Mouse (Mus musculus) myocyte (in vitro differentiated cells): ENCODE measurements around the gene Specc1l. TPM values are rescaled to one million over a fixed set of nuclear protein-coding genes. Genes with fewer than 3 reads are reported as not detected.

Experiments
- H3K27me3 ChIP-seq: one replicate; pipeline ENCODE4 v1.6.1; 2011; ENCODE audit not compliant: control insufficient read depth, insufficient read depth, insufficient read length
- H3K36me3 ChIP-seq: one replicate; pipeline ENCODE4 v1.6.1; 2011; ENCODE audit not compliant: control insufficient read depth, insufficient read depth
- H3K4me2 ChIP-seq: one replicate; pipeline ENCODE4 v1.6.1; 2011; ENCODE audit warnings: low read depth, control low read depth
- H3K4me3 ChIP-seq: one replicate; pipeline ENCODE4 v1.5.1; 2011; ENCODE audit warnings: mild to moderate bottlenecking, control low read depth, moderate library complexity
- H3K79me2 ChIP-seq: one replicate; pipeline ENCODE4 v1.6.1; 2011; ENCODE audit not compliant: control insufficient read depth, insufficient read depth
- H3ac ChIP-seq: one replicate; pipeline ENCODE4 v1.6.1; 2011; ENCODE audit not compliant: control insufficient read depth, insufficient read length
- CEBPB ChIP-seq: IDR thresholded peaks from 2 replicates; pipeline ENCODE4 v1.6.1; 2011; ENCODE audit warnings: mild to moderate bottlenecking, moderate library complexity; ENCODE audit not compliant: poor library complexity, insufficient read depth, severe bottlenecking
- E2F4 ChIP-seq: IDR thresholded peaks from one replicate; pipeline ENCODE4 v1.6.1; 2011; ENCODE audit warnings: mild to moderate bottlenecking, control low read depth, moderate library complexity; ENCODE audit not compliant: insufficient read depth
- MAX ChIP-seq: IDR thresholded peaks from one replicate; pipeline ENCODE4 v1.6.1; 2011; ENCODE audit warnings: low read depth, mild to moderate bottlenecking, control low read depth
- MYOD1 ChIP-seq, 3 experiments: IDR thresholded peaks; one replicate each; pipeline ENCODE4 v1.6.1; 2011; ENCODE audit warnings: control low read depth in 2 of 3, low read depth in 2 of 3, mild to moderate bottlenecking in 2 of 3, moderate library complexity in 1 of 3; ENCODE audit not compliant: insufficient read length in 2 of 3, control insufficient read depth in 1 of 3
- MYOG ChIP-seq, 3 experiments: IDR thresholded peaks; one replicate each; pipeline ENCODE4 v1.6.1; 2011; ENCODE audit warnings: control low read depth in 2 of 3, low read depth in 2 of 3, mild to moderate bottlenecking in 2 of 3; ENCODE audit not compliant: insufficient read length in 2 of 3, control insufficient read depth in 1 of 3, insufficient read depth in 1 of 3
- POLR2A ChIP-seq: IDR thresholded peaks from one replicate; pipeline ENCODE4 v1.6.1; 2011; ENCODE audit warnings: low read depth, mild to moderate bottlenecking, control low read depth, moderate library complexity; ENCODE audit not compliant: insufficient read length
- POLR2AphosphoS2 ChIP-seq: IDR thresholded peaks from one replicate; pipeline ENCODE4 v1.6.1; 2011; ENCODE audit warnings: low read depth, control low read depth; ENCODE audit not compliant: insufficient read length
- REST ChIP-seq: IDR thresholded peaks from one replicate; pipeline ENCODE4 v1.6.1; 2011; ENCODE audit warnings: mild to moderate bottlenecking, control low read depth, moderate library complexity; ENCODE audit not compliant: insufficient read depth, insufficient read length
- SRF ChIP-seq: IDR thresholded peaks from one replicate; pipeline ENCODE4 v1.6.1; 2011; ENCODE audit warnings: low read depth; ENCODE audit not compliant: control insufficient read depth, insufficient read length
- TCF12 ChIP-seq: IDR thresholded peaks from one replicate; pipeline ENCODE4 v1.6.1; 2011; ENCODE audit warnings: mild to moderate bottlenecking, control low read depth; ENCODE audit not compliant: poor library complexity, insufficient read depth, severe bottlenecking
- TCF3 ChIP-seq: IDR thresholded peaks from one replicate; pipeline ENCODE4 v1.6.1; 2011; ENCODE audit warnings: low read depth, control low read depth; ENCODE audit not compliant: insufficient read length
- USF1 ChIP-seq: IDR thresholded peaks from one replicate; pipeline ENCODE4 v1.6.1; 2011; ENCODE audit warnings: low read depth, mild to moderate bottlenecking, control low read depth, moderate library complexity
- polyA plus RNA-seq: library from polyadenylated mRNA; unstranded; fragments of >200 nt; fragmentation: generic; extraction: Trizol; gene quantifications from one replicate; pipeline ENCODE4 v1.2.1, GENCODE M21; 2012; ENCODE audit warnings: missing spikeins

Specc1l gene
- polyA plus RNA-seq, 1 experiment = 20.4 TPM

DNA sequence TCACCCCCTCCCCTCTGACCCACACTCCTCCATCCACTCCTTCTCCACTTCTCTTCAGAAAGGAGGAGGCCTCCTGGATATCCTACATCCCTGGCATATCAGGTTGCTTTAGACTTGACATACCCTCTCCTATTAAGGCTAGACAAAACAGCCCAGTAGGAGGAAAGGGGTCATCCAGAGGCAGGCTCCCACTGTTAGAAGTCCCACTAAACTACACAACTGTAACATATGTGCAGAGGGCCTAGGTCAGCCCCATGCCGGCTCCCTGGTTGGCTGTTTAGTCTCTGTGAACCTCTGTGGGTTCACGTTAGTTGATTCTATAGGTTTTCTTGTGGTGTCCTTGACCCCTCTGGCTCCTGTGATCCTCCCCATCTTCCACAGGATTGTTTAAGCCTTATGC, 23.9 kb downstream of the Specc1l start:
- TF ChIP-seq SRF = no peak
- TF ChIP-seq MYOD1 (IDR thresholded peaks at IDR 0.05; ENCODE audit: control insufficient read depth in 1 of 3, insufficient read length in 2 of 3, low read depth in 2 of 3) = no peak
- no peak for TF ChIP-seq CEBPB
- TF ChIP-seq MAX = no peak
- TF ChIP-seq REST = no peak
- no peak for TF ChIP-seq E2F4
- TF ChIP-seq USF1 = no peak
- TF ChIP-seq TCF12 = no peak
- no peak for TF ChIP-seq POLR2A
- no peak for TF ChIP-seq TCF3
- TF ChIP-seq MYOG (IDR thresholded peaks at IDR 0.05; ENCODE audit: control insufficient read depth in 1 of 3, insufficient read depth in 1 of 3, insufficient read length in 2 of 3, low read depth in 2 of 3) = no peak
- no peak for TF ChIP-seq POLR2AphosphoS2

DNA sequence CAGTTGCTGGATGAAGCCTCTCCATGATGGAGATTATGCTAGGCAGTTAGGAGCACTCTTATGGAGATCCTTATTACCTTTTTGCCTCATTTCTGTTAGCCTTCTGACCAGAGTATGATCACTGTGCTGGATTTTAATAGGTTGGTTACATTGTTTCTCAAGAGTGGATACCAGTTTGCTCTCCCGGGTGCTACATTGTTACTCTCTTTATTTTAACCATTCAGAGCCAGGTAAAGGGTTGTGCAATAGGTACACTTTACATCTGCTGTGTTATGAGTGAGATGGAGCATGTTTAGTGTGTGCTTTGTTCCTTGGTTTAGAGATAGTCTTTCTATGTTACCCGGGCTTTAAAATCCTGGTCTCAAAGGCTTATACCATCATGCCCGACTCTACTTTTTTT, 24.3 kb downstream of the Specc1l start:
- no peak overlapping the region for H3K4me2 ChIP-seq
- TF ChIP-seq TCF12 (no peak), E2F4 (no peak), USF1 (no peak), TCF3 (no peak), CEBPB (no peak), MYOG (IDR thresholded peaks at IDR 0.05; ENCODE audit: control insufficient read depth in 1 of 3, insufficient read depth in 1 of 3, insufficient read length in 2 of 3, low read depth in 2 of 3) (no peak), SRF (no peak), REST (no peak), MAX (no peak), POLR2A (no peak), MYOD1 (IDR thresholded peaks at IDR 0.05; ENCODE audit: control insufficient read depth in 1 of 3, insufficient read length in 2 of 3, low read depth in 2 of 3) (no peak), POLR2AphosphoS2 (no peak)
- H3ac ChIP-seq = no peak overlapping the region
- peaks cover 15% of the 10 kb centered on the region for H3K36me3 ChIP-seq
- H3K27me3 ChIP-seq = no peaks in the 10 kb centered on the region
- peaks cover 26% of the 10 kb centered on the region for H3K79me2 ChIP-seq
- no peak overlapping the region for H3K4me3 ChIP-seq

More for the DNA sequence above, 23.9 kb downstream of the Specc1l start:
- H3K4me2 ChIP-seq = no peak overlapping the region
- no peak overlapping the region for H3K4me3 ChIP-seq
- no peaks in the 10 kb centered on the region for H3K27me3 ChIP-seq
- H3K36me3 ChIP-seq = peaks cover 17% of the 10 kb centered on the region
- no peak overlapping the region for H3ac ChIP-seq
- H3K79me2 ChIP-seq = peaks cover 29% of the 10 kb centered on the region

DNA sequence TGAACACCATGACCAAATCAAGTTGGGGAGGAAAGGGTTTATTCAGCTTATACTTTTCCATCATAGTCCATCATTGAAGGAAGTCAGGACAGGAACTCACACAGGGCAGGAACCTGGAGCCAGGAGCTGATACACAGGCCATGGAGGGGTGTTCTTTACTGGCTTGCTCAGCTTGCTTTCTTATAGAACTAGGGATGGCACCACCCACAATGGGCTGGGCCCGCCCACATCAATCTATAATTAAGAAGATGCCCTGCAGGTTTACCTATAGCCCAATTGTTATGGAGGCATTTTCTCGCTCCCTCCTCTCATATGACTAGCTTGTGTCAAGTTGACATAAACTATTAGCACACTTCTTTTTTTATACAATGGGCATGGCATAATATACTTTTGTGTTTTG, 25.3 kb downstream of the Specc1l start:
- H3ac ChIP-seq = no peak overlapping the region
- no peak for TF ChIP-seq CEBPB
- TF ChIP-seq TCF12 = no peak
- TF ChIP-seq MAX = no peak
- no peak for TF ChIP-seq TCF3
- no peak for TF ChIP-seq USF1
- TF ChIP-seq MYOD1 (IDR thresholded peaks at IDR 0.05; ENCODE audit: control insufficient read depth in 1 of 3, insufficient read length in 2 of 3, low read depth in 2 of 3) = no peak
- TF ChIP-seq REST = no peak
- no peak for TF ChIP-seq POLR2AphosphoS2
- no peak for TF ChIP-seq MYOG (IDR thresholded peaks at IDR 0.05; ENCODE audit: control insufficient read depth in 1 of 3, insufficient read depth in 1 of 3, insufficient read length in 2 of 3, low read depth in 2 of 3)
- TF ChIP-seq POLR2A = no peak
- no peak for TF ChIP-seq SRF
- TF ChIP-seq E2F4 = no peak
- peaks cover 16% of the 10 kb centered on the region for H3K36me3 ChIP-seq
- H3K27me3 ChIP-seq = no peaks in the 10 kb centered on the region
- peaks cover 16% of the 10 kb centered on the region for H3K79me2 ChIP-seq
- H3K4me3 ChIP-seq = no peak overlapping the region
- no peak overlapping the region for H3K4me2 ChIP-seq

DNA sequence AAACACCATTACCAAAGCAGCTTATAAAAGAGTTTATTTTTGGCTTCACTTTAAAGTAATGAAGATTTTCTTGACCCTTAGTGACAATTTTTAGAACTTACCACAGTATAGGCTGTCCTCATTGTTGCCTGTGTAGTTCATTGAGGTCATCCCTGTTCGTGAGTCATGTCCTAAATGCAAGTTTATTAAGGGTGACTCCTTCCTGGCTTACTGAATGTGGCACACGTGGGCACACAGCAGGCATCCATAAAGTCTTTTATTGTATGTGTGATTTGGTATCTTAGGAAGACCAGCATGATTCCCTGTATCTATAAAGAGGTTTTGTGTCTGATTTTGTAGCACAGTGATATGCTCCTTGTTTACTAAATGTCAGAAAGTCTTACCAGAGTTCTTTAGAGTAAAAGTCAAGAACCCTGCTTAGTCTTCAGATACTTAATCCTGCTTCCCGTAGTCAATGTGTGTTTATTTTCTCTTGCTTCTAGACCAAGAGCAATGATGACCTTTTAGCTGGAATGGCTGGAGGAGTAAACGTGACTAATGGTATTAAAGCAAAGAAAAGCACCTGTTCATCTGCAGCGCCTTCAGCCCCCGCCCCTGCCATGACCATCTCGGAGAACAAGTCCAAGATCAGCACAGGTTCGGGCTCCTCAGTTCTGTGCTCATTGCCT, 28.8 kb downstream of the Specc1l start:
- Histone ChIP-seq H3K79me2 (peaks cover 5% of the 10 kb centered on the region), H3K27me3 (no peaks in the 10 kb centered on the region), H3K4me3 (no peak overlapping the region), H3K36me3 (peaks cover 42% of the 10 kb centered on the region), H3ac (no peak overlapping the region), H3K4me2 (no peak overlapping the region)
- TF ChIP-seq USF1 (peak; percentile 51), SRF (no peak)

DNA sequence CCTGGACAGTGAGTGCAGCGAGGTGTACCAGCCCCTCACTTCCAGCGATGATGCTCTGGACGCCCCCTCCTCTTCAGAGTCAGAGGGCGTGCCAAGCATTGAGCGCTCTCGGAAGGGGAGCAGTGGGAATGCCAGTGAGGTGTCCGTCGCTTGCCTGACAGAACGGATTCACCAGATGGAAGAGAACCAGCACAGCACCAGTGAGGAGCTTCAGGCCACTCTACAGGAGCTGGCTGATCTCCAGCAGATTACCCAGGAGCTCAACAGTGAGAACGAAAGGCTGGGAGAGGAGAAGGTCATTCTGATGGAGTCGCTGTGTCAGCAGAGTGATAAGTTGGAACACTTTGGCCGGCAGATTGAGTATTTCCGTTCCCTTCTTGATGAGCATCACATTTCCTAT, 33.9 kb downstream of the Specc1l start:
- Histone ChIP-seq H3K27me3 (no peaks in the 10 kb centered on the region), H3K4me2 (no peak overlapping the region), H3K36me3 (peaks cover 73% of the 10 kb centered on the region), H3K79me2 (no peaks in the 10 kb centered on the region), H3ac (no peak overlapping the region), H3K4me3 (no peak overlapping the region)
- TF ChIP-seq MYOG (IDR thresholded peaks at IDR 0.05; ENCODE audit: control insufficient read depth in 1 of 3, insufficient read depth in 1 of 3, insufficient read length in 2 of 3, low read depth in 2 of 3) = no peak
- no peak for TF ChIP-seq TCF3
- TF ChIP-seq REST = no peak
- no peak for TF ChIP-seq MAX
